Comparison of ENCODE assay signal across 9 mouse cellular contexts in genomic region chr4:155279054-155279453, GRCm38 (mm10). TPM values are rescaled to one million over a fixed set of nuclear protein-coding genes. Genes with fewer than 3 reads are reported as not detected.
DNase-seq lines count a peak whose midpoint lies in the region; ATAC-seq and TF ChIP-seq lines count a peak whose summit lies in the region.
"Had no signal": no experiment of that assay in that cellular context is flagged by ENCODE, and none has a peak within 500 bp of the region (broad histone marks: within the 10 kb centered on the region; RNA-seq: fewer than 3 reads in every experiment).

No protein-coding gene starts in this region.

- TF ChIP-seq EP300 in MEL (IDR thresholded peaks at IDR 0.05; ENCODE audit: low read depth in 1 of 2, low read length in 2 of 2) = no peak

- WGBS in kidney, postnatal 0 days = 88% methylated on average over 8 of the region's 8 CpGs
- 79% methylated on average over 8 of the region's 8 CpGs for WGBS in embryonic facial prominence, embryonic 15.5 days

- H3K9me3 ChIP-seq in kidney, postnatal 0 days (replicated peaks; ENCODE audit: low read length) = no peaks in the 10 kb centered on the region
- H3K9me3 ChIP-seq in E14TG2a.4 (ENCODE audit: low read length) (no peaks in the 10 kb centered on the region), MEL (replicated peaks; ENCODE audit: insufficient read depth, low read length) (no peaks in the 10 kb centered on the region)
- no peaks in the 10 kb centered on the region for H3K9me3 ChIP-seq in embryonic facial prominence, embryonic 15.5 days (replicated peaks)

- no peaks in the 10 kb centered on the region for H3K27me3 ChIP-seq in kidney, postnatal 0 days (ENCODE audit: insufficient read depth, low read length)
- no peaks in the 10 kb centered on the region for H3K27me3 ChIP-seq in E14TG2a.4 (ENCODE audit: insufficient read depth, low read length)
- peaks cover 0 to 1% of the 10 kb centered on the region in 2 experiments; a peak in 1 of 4 replicates for H3K27me3 ChIP-seq in MEL (ENCODE audit: control insufficient read depth in 1 of 2, insufficient read depth in 2 of 2, low read length in 2 of 2)
- H3K27me3 ChIP-seq in embryonic facial prominence, embryonic 15.5 days = no peaks in the 10 kb centered on the region

- peak; percentile 59 for TF ChIP-seq RAD21 in MEL (IDR thresholded peaks at IDR 0.05; ENCODE audit: low read depth, low read length)

- H3K4me2 ChIP-seq in kidney, postnatal 0 days (ENCODE audit: low read length) = no peak overlapping the region
- no peak overlapping the region for H3K4me2 ChIP-seq in embryonic facial prominence, embryonic 15.5 days (replicated peaks)

- no peak for DNase-seq in kidney, postnatal 0 days (ENCODE audit: low spot score)
- DNase-seq in kidney, adult 18-20 months = no peak
- DNase-seq in MEL (ENCODE audit: low read depth, low spot score) = peak; percentile 52
- DNase-seq in adrenal gland, postnatal 10 days = no peak
- DNase-seq in left cerebral cortex, postnatal 10 days (ENCODE audit: extremely low spot score in 1 of 2, low spot score in 2 of 2) = no peak
- DNase-seq in cerebellum, adult 9-11 months = no peak
- DNase-seq: cerebellum, adult 9-10 months had no signal

- no peak overlapping the region for H3K27ac ChIP-seq in kidney, postnatal 0 days
- no peak overlapping the region for H3K27ac ChIP-seq in MEL (ENCODE audit: control insufficient read depth, low read depth, low read length)
- H3K27ac ChIP-seq in embryonic facial prominence, embryonic 15.5 days (replicated peaks) = peak overlapping the region; percentile 31; the same call in 1 of the 2 replicates

- no peak for TF ChIP-seq POLR2A in MEL (IDR thresholded peaks at IDR 0.05; ENCODE audit: control insufficient read depth in 1 of 2, insufficient read depth in 1 of 2, low read depth in 1 of 2, low read length in 2 of 2, poor library complexity in 1 of 2)

- H3K79me2 ChIP-seq in MEL (ENCODE audit: control insufficient read depth, insufficient read depth, low read length, poor library complexity) = no peaks in the 10 kb centered on the region

- peaks cover 34% of the 10 kb centered on the region for H3K4me1 ChIP-seq in kidney, postnatal 0 days (replicated peaks; ENCODE audit: insufficient read depth, low read length)
- H3K4me1 ChIP-seq in E14TG2a.4 (replicated peaks; ENCODE audit: low read depth, low read length) = peaks cover 48% of the 10 kb centered on the region
- H3K4me1 ChIP-seq in MEL (ENCODE audit: control insufficient read depth in 1 of 2, insufficient read depth in 2 of 2, low read length in 2 of 2) = peaks cover 0 to 16% of the 10 kb centered on the region in 2 experiments; a peak in 2 of 4 replicates
- peaks cover 56% of the 10 kb centered on the region for H3K4me1 ChIP-seq in embryonic facial prominence, embryonic 15.5 days

- no peak overlapping the region for H3K9ac ChIP-seq in kidney, postnatal 0 days (ENCODE audit: low read depth, low read length)
- no peak overlapping the region for H3K9ac ChIP-seq in MEL (ENCODE audit: control insufficient read depth, low read depth, low read length, poor library complexity, severe bottlenecking)
- H3K9ac ChIP-seq in embryonic facial prominence, embryonic 15.5 days = no peak overlapping the region

- H3K4me3 ChIP-seq in kidney, postnatal 0 days (replicated peaks; ENCODE audit: low read depth, low read length) = no peak overlapping the region
- H3K4me3 ChIP-seq in E14TG2a.4 (replicated peaks; ENCODE audit: low read length) (no peak overlapping the region), MEL (ENCODE audit: control insufficient read depth in 1 of 2, insufficient read depth in 1 of 2, low read depth in 2 of 2, low read length in 2 of 2) (no peak overlapping the region)
- H3K4me3 ChIP-seq in embryonic facial prominence, embryonic 15.5 days (replicated peaks) = no peak overlapping the region

- TF ChIP-seq CTCF in kidney, postnatal 0 days (IDR thresholded peaks at IDR 0.05; ENCODE audit: low read depth) = peak; percentile 55
- TF ChIP-seq CTCF in E14TG2a.4 (conservative IDR thresholded peaks at IDR 0.05; ENCODE audit: low read length) (peak; percentile 72), MEL (IDR thresholded peaks at IDR 0.05 in 2 of 3, conservative IDR thresholded peaks at IDR 0.05 in 1 of 3; ENCODE audit: control insufficient read depth in 1 of 3, insufficient read depth in 1 of 3, low read depth in 2 of 3, low read length in 3 of 3, poor library complexity in 1 of 3, severe bottlenecking in 1 of 3) (peak; percentile 24 to 59 (median 57); a peak in 5 of 6 replicates)

- intact Hi-C loops in left cerebral cortex, postnatal 10 days (cut with DNase I) = no loop called here

- no peaks in the 10 kb centered on the region for H3K36me3 ChIP-seq in kidney, postnatal 0 days (ENCODE audit: insufficient read depth, low read length)
- H3K36me3 ChIP-seq in E14TG2a.4 (ENCODE audit: insufficient read depth, low read length) (peaks cover 8% of the 10 kb centered on the region), MEL (ENCODE audit: control insufficient read depth in 1 of 2, insufficient read depth in 2 of 2, low read length in 2 of 2) (peaks cover 0 to 3% of the 10 kb centered on the region in 2 experiments; a peak in 2 of 4 replicates)
- H3K36me3 ChIP-seq in embryonic facial prominence, embryonic 15.5 days = no peaks in the 10 kb centered on the region

- ATAC-seq in kidney, postnatal 0 days (replicated peaks; ENCODE audit: low FRiP score, low read depth) = no peak
- no peak for ATAC-seq in embryonic facial prominence, embryonic 15.5 days (ENCODE audit: insufficient number of reproducible peaks, low FRiP score, low TSS enrichment, low read depth)

TF ChIP-seq in MEL, 35 proteins besides CTCF, POLR2A, EP300 and RAD21:
- TF ChIP-seq SMC3 (IDR thresholded peaks at IDR 0.05; ENCODE audit: low read depth, low read length) = peak; percentile 49
- TF ChIP-seq ZC3H11A (IDR thresholded peaks at IDR 0.05; ENCODE audit: low read depth, low read length) = peak; percentile 29; the same call in 1 of the 2 replicates
- TF ChIP-seq BHLHE40 (IDR thresholded peaks at IDR 0.05; ENCODE audit: borderline replicate concordance, low read depth, low read length) = no peak
- TF ChIP-seq POLR2AphosphoS5 (IDR thresholded peaks at IDR 0.05; ENCODE audit: borderline replicate concordance, low read depth, low read length) = no peak
TF ChIP-seq in MEL: peak in this region for 2.

RNA-seq across cellular contexts. Expression of gene Faap20, which starts 29.5 kb away (rescaled TPM):
- polyA plus RNA-seq in kidney, postnatal 0 days (2015; fragmentation: Nextera tagmentation; extraction: Ambion mirVana) = 77.2 and 80.0 TPM in 2 replicates
- 14.1 and 18.6 TPM in 2 replicates for total RNA-seq in MEL (2012; rRNA removed)
- 10 to 100 TPM in 1 of 2 experiments, not detected in 1; 34.4 TPM for polyA plus RNA-seq in MEL (2012; ENCODE audit: insufficient read depth in 1 of 2, insufficient read length in 2 of 2, low read depth in 1 of 2, low replicate concordance in 2 of 2, missing spikeins in 1 of 2)
- polyA plus RNA-seq in embryonic facial prominence, embryonic 15.5 days (2015; fragmentation: Nextera tagmentation; extraction: Ambion mirVana) = 74.9 and 75.0 TPM in 2 replicates
- 10 to 100 TPM; 41.1 to 47.3 TPM for total RNA-seq in adrenal gland, postnatal 10 days (2021)
- 10 to 100 TPM; 25.4 to 26.2 TPM for total RNA-seq in left cerebral cortex, postnatal 10 days (2021)

RNA-seq across cellular contexts. Expression of gene Ski, which starts 56.7 kb away (rescaled TPM):
- polyA plus RNA-seq in kidney, postnatal 0 days (2015; fragmentation: Nextera tagmentation; extraction: Ambion mirVana) = 15.5 TPM in 2 replicates
- total RNA-seq in MEL (2012; rRNA removed) = 6.2 and 6.9 TPM in 2 replicates
- 10 to 100 TPM in 1 of 2 experiments, not detected in 1; 16.1 TPM for polyA plus RNA-seq in MEL (2012; ENCODE audit: insufficient read depth in 1 of 2, insufficient read length in 2 of 2, low read depth in 1 of 2, low replicate concordance in 2 of 2, missing spikeins in 1 of 2)
- polyA plus RNA-seq in embryonic facial prominence, embryonic 15.5 days (2015; fragmentation: Nextera tagmentation; extraction: Ambion mirVana) = 24.4 and 26.3 TPM in 2 replicates
- 10 to 100 TPM; 65.3 to 80.4 TPM for total RNA-seq in adrenal gland, postnatal 10 days (2021)
- total RNA-seq in left cerebral cortex, postnatal 10 days (2021) = 100 to 1,000 TPM; 108 to 111 TPM
